Mouse (Mus musculus): ENCODE results near the gene Apaf1. TPM values are rescaled to one million over a fixed set of nuclear protein-coding genes. Genes with fewer than 3 reads are reported as not detected.

The Apaf1 gene
- polyA plus RNA-seq, 1 experiment from 2014 or later = 32.1 TPM

DNA sequence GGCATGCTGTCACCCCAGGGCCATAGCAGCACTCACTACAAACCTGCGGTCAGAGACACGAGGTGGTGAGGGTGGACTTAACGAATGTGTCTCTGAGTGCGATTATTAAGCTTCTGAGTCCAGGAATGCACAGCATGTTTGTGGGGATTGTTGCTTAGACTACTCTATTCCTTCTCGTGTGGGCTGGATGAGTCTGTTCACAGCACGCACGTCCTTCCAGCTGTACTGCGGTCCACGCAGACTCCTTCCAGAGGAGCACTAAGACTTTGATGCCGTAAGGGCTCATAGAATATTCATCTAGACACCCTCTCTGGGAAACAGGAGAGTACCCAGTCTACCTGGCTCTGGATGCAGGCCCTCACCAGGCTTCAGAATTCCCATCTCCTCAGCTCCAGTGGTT, 114.3 kb downstream of the Apaf1 start:
- H3K4me3 ChIP-seq (ENCODE audit: low read depth, low read length) = no peak overlapping the region
- H3K36me3 ChIP-seq (replicated peaks; ENCODE audit: control insufficient read depth, insufficient read depth, low read depth, low read length) = no peaks in the 10 kb centered on the region
- H3K9me3 ChIP-seq (replicated peaks; ENCODE audit: control insufficient read depth, low read length) = no peaks in the 10 kb centered on the region
- H3K27ac ChIP-seq (replicated peaks; ENCODE audit: low read depth, low read length) = no peak overlapping the region
- peaks cover 27% of the 10 kb centered on the region for H3K27me3 ChIP-seq (ENCODE audit: control insufficient read depth, insufficient read depth, low read length)
- no peak overlapping the region for H3K9ac ChIP-seq (replicated peaks; ENCODE audit: low read length)
- H3K4me2 ChIP-seq (ENCODE audit: low read depth, low read length) = no peak overlapping the region
- ATAC-seq (replicated peaks; ENCODE audit: insufficient number of reproducible peaks, low FRiP score, low TSS enrichment, low read depth) (no peak), DNase-seq (ENCODE audit: low spot score) (no peak)
- WGBS = 91% methylated on average over 10 of the region's 10 CpGs
- peaks cover 3% of the 10 kb centered on the region; the same call in 1 of the 2 replicates for H3K4me1 ChIP-seq (ENCODE audit: control insufficient read depth, insufficient read depth, low read length)

DNA sequence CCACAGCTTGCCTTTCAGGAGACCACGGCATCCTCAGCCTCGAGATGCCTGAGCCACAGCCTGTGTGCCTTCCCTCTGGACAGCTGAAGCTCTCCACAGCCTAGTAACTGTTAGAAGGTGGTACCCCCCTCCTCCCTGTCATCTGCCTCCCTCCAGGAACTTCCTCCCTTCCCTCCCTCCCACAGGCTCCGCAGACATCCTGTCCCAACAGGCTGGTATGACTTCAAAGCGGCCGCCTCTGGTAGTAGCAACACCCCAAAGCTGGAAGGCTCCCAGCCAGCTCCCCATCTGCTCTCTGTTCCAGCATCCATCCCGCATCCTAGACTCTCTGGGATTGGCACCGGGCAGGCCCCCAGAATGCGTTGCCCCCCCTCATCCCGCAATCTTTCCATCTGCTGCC, 115.7 kb downstream of the Apaf1 start:
- peaks cover 27% of the 10 kb centered on the region for H3K27me3 ChIP-seq (ENCODE audit: control insufficient read depth, insufficient read depth, low read length)
- DNase-seq (ENCODE audit: low spot score) (no peak), ATAC-seq (replicated peaks; ENCODE audit: insufficient number of reproducible peaks, low FRiP score, low TSS enrichment, low read depth) (no peak)
- WGBS = 20% methylated on average over 9 of the region's 9 CpGs
- no peak overlapping the region for H3K9ac ChIP-seq (replicated peaks; ENCODE audit: low read length)
- no peaks in the 10 kb centered on the region for H3K9me3 ChIP-seq (replicated peaks; ENCODE audit: control insufficient read depth, low read length)
- H3K36me3 ChIP-seq (replicated peaks; ENCODE audit: control insufficient read depth, insufficient read depth, low read depth, low read length) = no peaks in the 10 kb centered on the region
- peaks cover 3% of the 10 kb centered on the region; the same call in 1 of the 2 replicates for H3K4me1 ChIP-seq (ENCODE audit: control insufficient read depth, insufficient read depth, low read length)
- H3K27ac ChIP-seq (replicated peaks; ENCODE audit: low read depth, low read length) = no peak overlapping the region
- H3K4me2 ChIP-seq (ENCODE audit: low read depth, low read length) = no peak overlapping the region
- no peak overlapping the region for H3K4me3 ChIP-seq (ENCODE audit: low read depth, low read length)

DNA sequence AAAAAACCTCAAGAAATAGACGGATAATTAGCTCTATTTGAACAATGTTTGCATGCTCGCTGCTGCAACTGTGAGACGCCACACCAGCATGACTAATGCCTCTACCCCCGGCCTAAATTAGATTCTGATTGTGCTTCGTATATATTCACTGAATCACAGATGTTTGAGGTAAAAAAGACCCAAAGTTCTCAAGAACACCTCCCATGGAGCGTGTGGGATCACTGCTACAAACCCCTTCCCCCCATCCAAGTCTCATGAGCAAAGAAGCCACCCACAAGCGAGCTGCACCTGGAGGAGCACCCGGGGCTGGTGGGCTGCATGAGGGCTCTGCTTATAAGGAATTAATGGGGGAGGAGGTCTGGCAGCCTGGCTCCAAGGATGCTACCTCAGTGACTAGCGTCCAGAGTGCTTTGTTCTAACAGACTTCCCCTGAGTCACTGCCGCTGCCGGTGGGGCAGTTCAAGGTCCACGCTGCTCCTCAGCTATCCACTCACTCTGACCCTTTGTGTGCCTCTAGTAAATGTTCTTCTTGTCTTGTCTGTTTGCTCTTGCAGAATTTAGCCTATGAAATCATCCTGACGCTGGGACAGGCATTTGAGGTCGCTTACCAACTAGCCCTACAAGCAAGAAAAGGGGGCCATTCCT, 116.8 kb downstream of the Apaf1 start:
- H3K27ac ChIP-seq (replicated peaks; ENCODE audit: low read depth, low read length) = no peak overlapping the region
- 62% methylated on average over 14 of the region's 14 CpGs for WGBS
- peaks cover 3% of the 10 kb centered on the region; the same call in 1 of the 2 replicates for H3K4me1 ChIP-seq (ENCODE audit: control insufficient read depth, insufficient read depth, low read length)
- H3K36me3 ChIP-seq (replicated peaks; ENCODE audit: control insufficient read depth, insufficient read depth, low read depth, low read length) = no peaks in the 10 kb centered on the region
- H3K4me3 ChIP-seq (ENCODE audit: low read depth, low read length) = no peak overlapping the region
- peaks cover 27% of the 10 kb centered on the region for H3K27me3 ChIP-seq (ENCODE audit: control insufficient read depth, insufficient read depth, low read length)
- no peaks in the 10 kb centered on the region for H3K9me3 ChIP-seq (replicated peaks; ENCODE audit: control insufficient read depth, low read length)
- H3K4me2 ChIP-seq (ENCODE audit: low read depth, low read length) = no peak overlapping the region; the same call in 1 of the 2 replicates
- no peak for DNase-seq (ENCODE audit: low spot score)
- no peak for ATAC-seq (replicated peaks; ENCODE audit: insufficient number of reproducible peaks, low FRiP score, low TSS enrichment, low read depth)
- no peak overlapping the region for H3K9ac ChIP-seq (replicated peaks; ENCODE audit: low read length)

DNA sequence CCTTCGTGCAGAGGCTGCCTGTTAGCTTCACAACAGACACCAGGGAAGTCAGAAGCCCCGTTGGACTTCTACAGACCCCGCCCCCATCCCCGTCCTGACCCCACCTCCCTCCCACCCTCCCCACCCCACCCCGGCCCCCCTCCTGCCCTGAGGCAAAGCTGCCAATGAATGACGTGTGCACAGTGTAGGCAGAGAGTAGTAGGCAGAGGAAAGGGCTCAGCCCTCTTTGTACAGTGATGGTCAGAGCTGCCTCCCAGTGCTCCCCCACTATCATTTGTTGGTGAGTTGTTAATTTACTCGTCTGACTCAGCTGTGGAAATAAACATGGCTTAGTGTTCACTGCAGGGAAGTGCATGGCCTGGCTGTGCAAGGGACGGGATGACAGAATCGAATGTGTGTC, 118.1 kb downstream of the Apaf1 start:
- ATAC-seq (replicated peaks; ENCODE audit: insufficient number of reproducible peaks, low FRiP score, low TSS enrichment, low read depth) = no peak
- H3K36me3 ChIP-seq (replicated peaks; ENCODE audit: control insufficient read depth, insufficient read depth, low read depth, low read length) = no peaks in the 10 kb centered on the region
- H3K27me3 ChIP-seq (ENCODE audit: control insufficient read depth, insufficient read depth, low read length) = peaks cover 23% of the 10 kb centered on the region
- no peak overlapping the region for H3K27ac ChIP-seq (replicated peaks; ENCODE audit: low read depth, low read length)
- H3K4me3 ChIP-seq (ENCODE audit: low read depth, low read length) = no peak overlapping the region
- WGBS = 26% methylated on average over 9 of the region's 9 CpGs
- no peak overlapping the region for H3K4me2 ChIP-seq (ENCODE audit: low read depth, low read length)
- no peaks in the 10 kb centered on the region for H3K9me3 ChIP-seq (replicated peaks; ENCODE audit: control insufficient read depth, low read length)
- no peaks in the 10 kb centered on the region for H3K4me1 ChIP-seq (ENCODE audit: control insufficient read depth, insufficient read depth, low read length)
- peak; percentile 13 for DNase-seq (ENCODE audit: low spot score)
- H3K9ac ChIP-seq (replicated peaks; ENCODE audit: low read length) = no peak overlapping the region

DNA sequence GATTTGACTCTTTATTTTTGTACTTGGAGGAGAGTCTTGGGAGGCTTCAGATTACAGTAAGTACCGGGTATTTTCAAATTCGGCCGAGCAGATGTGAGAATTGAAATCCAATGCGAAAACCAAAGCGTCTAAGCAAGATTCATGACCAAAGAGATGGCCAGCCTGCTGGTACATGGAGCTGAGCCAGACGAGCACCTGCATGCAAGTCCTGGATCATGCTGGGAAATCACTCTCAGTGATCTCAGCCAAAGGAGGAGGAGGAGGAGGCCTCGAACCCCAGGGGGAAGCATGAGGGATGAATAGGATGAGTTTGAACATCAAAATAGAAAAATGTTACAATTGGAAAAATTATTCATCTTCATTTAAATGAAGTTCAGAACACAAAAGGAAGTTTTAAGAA, 122.2 kb downstream of the Apaf1 start:
- Histone ChIP-seq H3K27me3 (ENCODE audit: control insufficient read depth, insufficient read depth, low read length) (no peaks in the 10 kb centered on the region), H3K4me2 (ENCODE audit: low read depth, low read length) (no peak overlapping the region), H3K4me1 (ENCODE audit: control insufficient read depth, insufficient read depth, low read length) (no peaks in the 10 kb centered on the region), H3K4me3 (ENCODE audit: low read depth, low read length) (no peak overlapping the region), H3K27ac (replicated peaks; ENCODE audit: low read depth, low read length) (no peak overlapping the region), H3K9me3 (replicated peaks; ENCODE audit: control insufficient read depth, low read length) (no peaks in the 10 kb centered on the region), H3K9ac (replicated peaks; ENCODE audit: low read length) (no peak overlapping the region), H3K36me3 (replicated peaks; ENCODE audit: control insufficient read depth, insufficient read depth, low read depth, low read length) (no peaks in the 10 kb centered on the region)
- no peak for ATAC-seq (replicated peaks; ENCODE audit: insufficient number of reproducible peaks, low FRiP score, low TSS enrichment, low read depth)
- DNase-seq (ENCODE audit: low spot score) = no peak
- WGBS = 69% methylated on average over 7 of the region's 7 CpGs

DNA sequence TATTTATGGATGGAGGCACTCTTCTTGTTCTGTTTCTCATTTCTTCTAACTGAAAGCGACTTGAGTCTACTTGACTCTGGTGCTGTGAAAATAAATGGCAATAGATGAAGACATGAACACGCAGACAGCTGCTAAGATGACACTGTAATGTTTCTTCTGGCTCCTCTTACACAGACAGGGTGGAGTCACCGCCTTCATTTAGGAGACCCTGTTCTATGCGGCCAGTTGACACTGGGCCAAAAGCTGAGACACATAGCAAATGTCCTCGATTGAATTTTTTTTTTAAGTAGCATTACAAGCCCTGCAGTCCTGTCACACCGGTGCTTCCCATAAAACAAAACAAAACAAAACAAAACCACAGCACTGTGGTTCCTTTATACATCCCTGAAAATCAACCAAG, 128.7 kb downstream of the Apaf1 start:
- ATAC-seq (replicated peaks; ENCODE audit: insufficient number of reproducible peaks, low FRiP score, low TSS enrichment, low read depth) = no peak
- H3K9ac ChIP-seq (replicated peaks; ENCODE audit: low read length) = no peak overlapping the region
- no peaks in the 10 kb centered on the region for H3K27me3 ChIP-seq (ENCODE audit: control insufficient read depth, insufficient read depth, low read length)
- no peaks in the 10 kb centered on the region for H3K36me3 ChIP-seq (replicated peaks; ENCODE audit: control insufficient read depth, insufficient read depth, low read depth, low read length)
- DNase-seq (ENCODE audit: low spot score) = no peak
- no peak overlapping the region for H3K4me2 ChIP-seq (ENCODE audit: low read depth, low read length)
- H3K4me1 ChIP-seq (ENCODE audit: control insufficient read depth, insufficient read depth, low read length) = no peaks in the 10 kb centered on the region
- no peaks in the 10 kb centered on the region for H3K9me3 ChIP-seq (replicated peaks; ENCODE audit: control insufficient read depth, low read length)
- no peak overlapping the region for H3K27ac ChIP-seq (replicated peaks; ENCODE audit: low read depth, low read length)
- WGBS = 88% methylated on average over 6 of the region's 6 CpGs
- H3K4me3 ChIP-seq (ENCODE audit: low read depth, low read length) = no peak overlapping the region

DNA sequence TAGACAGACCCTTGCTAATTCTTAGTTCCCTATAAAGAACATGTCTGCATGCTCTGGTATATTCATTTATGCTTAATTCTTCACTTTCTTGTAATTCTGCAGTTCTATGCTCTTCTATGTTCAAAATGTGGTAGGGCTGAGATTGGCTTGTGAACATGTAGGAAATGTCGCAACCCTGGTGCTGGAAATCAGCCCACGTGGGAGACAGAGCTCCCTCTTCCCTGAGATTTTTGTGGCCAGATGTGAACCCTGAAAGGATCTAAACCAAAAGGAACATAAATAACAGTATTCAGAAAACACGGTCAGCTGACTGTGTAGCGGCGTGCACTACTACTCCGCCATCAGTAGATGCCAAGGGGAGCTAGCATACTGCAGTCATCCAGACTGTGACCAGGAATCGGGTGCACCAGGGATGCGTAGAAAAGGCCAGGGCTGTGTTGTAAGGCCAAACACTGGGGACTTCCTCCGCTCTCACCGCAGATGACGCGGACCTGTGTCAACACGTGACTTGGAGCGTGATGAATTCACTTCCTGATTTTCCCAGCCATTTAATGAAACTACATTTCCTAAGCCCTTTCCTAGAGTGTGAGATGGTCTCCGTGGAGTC, 129.4 kb downstream of the Apaf1 start:
- DNase-seq (ENCODE audit: low spot score) (no peak), ATAC-seq (replicated peaks; ENCODE audit: insufficient number of reproducible peaks, low FRiP score, low TSS enrichment, low read depth) (no peak)
- Histone ChIP-seq H3K9ac (replicated peaks; ENCODE audit: low read length) (no peak overlapping the region), H3K27ac (replicated peaks; ENCODE audit: low read depth, low read length) (no peak overlapping the region), H3K27me3 (ENCODE audit: control insufficient read depth, insufficient read depth, low read length) (no peaks in the 10 kb centered on the region), H3K9me3 (replicated peaks; ENCODE audit: control insufficient read depth, low read length) (no peaks in the 10 kb centered on the region), H3K4me3 (ENCODE audit: low read depth, low read length) (no peak overlapping the region), H3K4me1 (ENCODE audit: control insufficient read depth, insufficient read depth, low read length) (no peaks in the 10 kb centered on the region), H3K4me2 (ENCODE audit: low read depth, low read length) (no peak overlapping the region), H3K36me3 (replicated peaks; ENCODE audit: control insufficient read depth, insufficient read depth, low read depth, low read length) (no peaks in the 10 kb centered on the region)
- WGBS = 90% methylated on average over 15 of the region's 15 CpGs

DNA sequence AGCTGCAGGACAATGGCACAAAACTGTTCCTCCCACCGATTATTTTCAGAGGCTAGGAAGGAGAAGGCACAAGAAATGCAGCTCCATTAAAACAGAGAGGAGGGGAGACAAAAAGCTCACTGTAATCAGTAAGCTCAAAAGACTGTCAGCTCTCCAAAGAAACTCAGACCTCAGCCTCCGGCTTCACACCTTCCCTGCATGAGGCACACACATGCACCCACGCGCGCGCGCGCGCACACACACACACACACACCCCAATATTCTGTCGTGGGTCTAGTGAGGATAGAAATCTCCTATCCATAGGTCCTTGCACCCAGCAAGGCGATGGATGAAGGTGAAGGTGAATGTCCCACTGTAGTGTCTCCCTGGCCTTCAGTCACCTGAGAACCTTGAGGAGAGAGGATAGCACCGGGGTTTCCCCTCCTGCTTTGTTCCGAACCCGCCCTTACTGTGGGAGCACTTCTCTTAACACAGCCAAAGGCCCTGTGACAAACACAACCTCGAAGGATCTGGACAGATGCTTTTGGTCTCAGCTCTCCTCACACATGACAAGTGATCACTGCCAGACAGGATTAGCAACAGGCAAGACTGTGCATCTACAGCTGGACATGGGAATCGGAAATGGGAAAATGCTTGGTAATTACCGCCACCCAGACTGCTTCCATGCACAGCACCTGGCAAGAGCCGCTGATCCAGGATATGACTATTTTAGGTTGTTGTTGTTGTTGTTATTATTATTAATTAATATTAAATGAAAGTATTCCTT, 134.8 kb downstream of the Apaf1 start:
- Histone ChIP-seq H3K4me3 (ENCODE audit: low read depth, low read length) (no peak overlapping the region), H3K27ac (replicated peaks; ENCODE audit: low read depth, low read length) (no peak overlapping the region), H3K27me3 (ENCODE audit: control insufficient read depth, insufficient read depth, low read length) (no peaks in the 10 kb centered on the region), H3K4me1 (ENCODE audit: control insufficient read depth, insufficient read depth, low read length) (no peaks in the 10 kb centered on the region), H3K9ac (replicated peaks; ENCODE audit: low read length) (no peak overlapping the region), H3K4me2 (ENCODE audit: low read depth, low read length) (no peak overlapping the region), H3K36me3 (replicated peaks; ENCODE audit: control insufficient read depth, insufficient read depth, low read depth, low read length) (no peaks in the 10 kb centered on the region), H3K9me3 (replicated peaks; ENCODE audit: control insufficient read depth, low read length) (no peaks in the 10 kb centered on the region)
- ATAC-seq (replicated peaks; ENCODE audit: insufficient number of reproducible peaks, low FRiP score, low TSS enrichment, low read depth) = no peak
- DNase-seq (ENCODE audit: low spot score) = no peak
- WGBS = 90% methylated on average over 18 of the region's 18 CpGs
